Mouse (Mus musculus) ES-E14 (cell line): ENCODE results near the gene R3hdm1. TPM values are rescaled to one million over a fixed set of nuclear protein-coding genes. Genes with fewer than 3 reads are reported as not detected.

Experiments used
- DNase-seq: peaks from one replicate; pipeline ENCODE4 v3.0.0-alpha.2; 2013; ENCODE audit warnings: low read depth, low spot score
- H3K27ac ChIP-seq: 2 replicates; pipeline ENCODE4 v1.5.1; 2012; ENCODE audit warnings: low read depth, mild to moderate bottlenecking, low read length, moderate library complexity, mixed read lengths; ENCODE audit not compliant: poor library complexity, insufficient read depth, severe bottlenecking
- H3K36me3 ChIP-seq: 2 replicates; pipeline ENCODE4 v1.6.1; 2012; ENCODE audit warnings: mild to moderate bottlenecking, low read length, moderate library complexity, mixed read lengths; ENCODE audit not compliant: control insufficient read depth, poor library complexity, insufficient read depth, severe bottlenecking
- H3K4me1 ChIP-seq, 2 experiments: fragments of 150-350 bp in 1 of 2; sonication (generic) in 1 of 2; 2 replicates each; pipeline ENCODE4 v1.6.1; 2012; ENCODE audit warnings: low read length in 2 of 2, mild to moderate bottlenecking in 1 of 2, mixed read lengths in 1 of 2; ENCODE audit not compliant: control insufficient read depth in 2 of 2, insufficient read depth in 2 of 2, poor library complexity in 1 of 2
- H3K4me3 ChIP-seq, 2 experiments: fragments of 150-350 bp in 1 of 2; sonication (generic) in 1 of 2; 2 replicates each; pipeline ENCODE4 v1.5.1; 2012; ENCODE audit warnings: low read length in 2 of 2, low read depth in 1 of 2, mild to moderate bottlenecking in 1 of 2, mixed read lengths in 1 of 2; ENCODE audit not compliant: insufficient read depth in 1 of 2, poor library complexity in 1 of 2, severe bottlenecking in 1 of 2
- H3K9ac ChIP-seq: 2 replicates; pipeline ENCODE4 v1.6.1; 2012; ENCODE audit warnings: low read depth, mild to moderate bottlenecking, low read length, mixed read lengths; ENCODE audit not compliant: poor library complexity, insufficient read depth, severe bottlenecking
- H3K9me3 ChIP-seq: fragments of 150-350 bp; sonication (generic); 2 replicates; pipeline ENCODE4 v1.6.1; 2012; ENCODE audit warnings: low read depth, mild to moderate bottlenecking, low read length; ENCODE audit not compliant: control insufficient read depth, insufficient read depth
- CHD2 ChIP-seq: IDR thresholded peaks from 2 replicates; pipeline ENCODE4 v1.6.1; 2014; ENCODE audit warnings: mild to moderate bottlenecking, low read depth, low read length, inconsistent platforms
- HCFC1 ChIP-seq: IDR thresholded peaks from 2 replicates; pipeline ENCODE4 v1.6.1; 2012; ENCODE audit warnings: low read length, inconsistent platforms, borderline replicate concordance; ENCODE audit not compliant: insufficient read depth
- MAFK ChIP-seq: IDR thresholded peaks from 2 replicates; pipeline ENCODE4 v1.6.1; 2014; ENCODE audit warnings: mild to moderate bottlenecking, low read depth, low read length, inconsistent platforms; ENCODE audit not compliant: insufficient read depth
- ZC3H11A ChIP-seq: IDR thresholded peaks from 2 replicates; pipeline ENCODE4 v1.6.1; 2012; ENCODE audit warnings: low read depth, mild to moderate bottlenecking, inconsistent platforms, low read length, borderline replicate concordance
- ZNF384 ChIP-seq: IDR thresholded peaks from 2 replicates; pipeline ENCODE4 v1.6.1; 2012; ENCODE audit warnings: low read depth, low read length, inconsistent platforms
- in situ Hi-C, 2 experiments: fragments of 600-800 bp; cut with MboI; formaldehyde crosslinking; loops; one replicate each; pipeline ENCODE4 v1.15.1; 2025; ENCODE audit warnings: low sequenced_read_pairs in 2 of 2, inconsistent platforms in 1 of 2; ENCODE audit not compliant: unreplicated experiment in 2 of 2
- total RNA-seq: library from RNA; depleted of rRNA; stranded (reverse); fragments of 300-350 nt; gene quantifications from 2 replicates; pipeline ENCODE4 v1.2.3, GENCODE M21; 2012

Gene R3hdm1
- total RNA-seq, 1 experiment = 56.6 TPM

- peaks cover 1% of the 10 kb centered on the region; the same call in 1 of the 2 replicates for H3K9me3 ChIP-seq
- peaks cover 2% of the 10 kb centered on the region in 2 experiments; a peak in 1 of 4 replicates for H3K4me1 ChIP-seq
- H3K4me3 ChIP-seq = no peak overlapping the region
- no peak for DNase-seq
- H3K27ac ChIP-seq = no peak overlapping the region
- in situ Hi-C loops = no loop called here
- no peak for TF ChIP-seq CHD2
- no peak for TF ChIP-seq ZNF384
- TF ChIP-seq MAFK = no peak
- H3K36me3 ChIP-seq = no peaks in the 10 kb centered on the region
- H3K9ac ChIP-seq = no peak overlapping the region
Observed at GRCm38 (mm10) chr1:128061401-128061800, 41.7 kb upstream of the R3hdm1 start.

DNA sequence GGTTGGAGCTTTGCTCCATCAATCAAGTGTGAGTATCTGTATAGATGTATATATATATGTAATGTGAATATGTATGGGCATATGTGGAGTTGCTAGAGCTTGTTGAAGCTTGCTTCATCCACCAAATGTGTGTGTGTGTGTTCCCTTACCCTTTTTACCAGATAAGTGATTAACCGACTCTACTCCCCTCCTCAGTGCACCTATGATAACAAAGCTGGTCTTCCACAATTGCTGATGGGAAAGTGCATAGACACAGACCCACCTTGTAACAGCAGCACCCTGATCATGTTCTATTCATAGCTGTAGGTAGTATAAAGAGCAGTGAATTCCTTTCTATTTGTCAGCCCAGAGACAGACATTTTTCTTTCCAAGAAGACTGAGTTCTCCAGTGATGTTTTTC is 40.9 kb upstream of the R3hdm1 start:
- H3K4me3 ChIP-seq = no peak overlapping the region
- H3K36me3 ChIP-seq = no peaks in the 10 kb centered on the region; the same call in 1 of the 2 replicates
- no peak overlapping the region for H3K27ac ChIP-seq
- peaks cover 2% of the 10 kb centered on the region in 2 experiments; a peak in 1 of 4 replicates for H3K4me1 ChIP-seq
- TF ChIP-seq ZC3H11A = no peak
- TF ChIP-seq MAFK = no peak
- TF ChIP-seq ZNF384 = no peak
- TF ChIP-seq CHD2 = no peak
- no peak overlapping the region for H3K9ac ChIP-seq
- no peak for DNase-seq
- in situ Hi-C loops = no loop called here
- peaks cover 1% of the 10 kb centered on the region; the same call in 1 of the 2 replicates for H3K9me3 ChIP-seq

- no peak overlapping the region for H3K27ac ChIP-seq
- TF ChIP-seq CHD2 (no peak), MAFK (no peak), ZC3H11A (no peak), HCFC1 (no peak), ZNF384 (no peak)
- H3K4me1 ChIP-seq = peaks cover 2% of the 10 kb centered on the region in 2 experiments; a peak in 1 of 4 replicates
- no peak for DNase-seq
- in situ Hi-C loops = no loop called here
- H3K36me3 ChIP-seq = no peaks in the 10 kb centered on the region; the same call in 1 of the 2 replicates
- peaks cover 1% of the 10 kb centered on the region; the same call in 1 of the 2 replicates for H3K9me3 ChIP-seq
- H3K4me3 ChIP-seq = no peak overlapping the region
- no peak overlapping the region for H3K9ac ChIP-seq
Observed at GRCm38 (mm10) chr1:128064716-128065115, 38.4 kb upstream of the R3hdm1 start.

GRCm38 (mm10) chr1:128068945-128069397 is 34.1 kb upstream of the R3hdm1 start:
- in situ Hi-C loops = no loop called here
- Histone ChIP-seq H3K9me3 (no peaks in the 10 kb centered on the region; the same call in 1 of the 2 replicates), H3K36me3 (no peaks in the 10 kb centered on the region; the same call in 1 of the 2 replicates), H3K4me1 (no peaks in the 10 kb centered on the region), H3K27ac (no peak overlapping the region), H3K4me3 (no peak overlapping the region), H3K9ac (no peak overlapping the region)
- TF ChIP-seq MAFK (no peak), HCFC1 (no peak), CHD2 (no peak)
- no peak for DNase-seq

- H3K9ac ChIP-seq = no peak overlapping the region
- H3K36me3 ChIP-seq = no peaks in the 10 kb centered on the region; the same call in 1 of the 2 replicates
- H3K4me3 ChIP-seq = no peak overlapping the region
- in situ Hi-C loops = no loop called here
- DNase-seq = no peak
- H3K4me1 ChIP-seq = no peaks in the 10 kb centered on the region
- TF ChIP-seq CHD2 (no peak), MAFK (no peak), HCFC1 (no peak), ZC3H11A (no peak), ZNF384 (no peak)
- no peak overlapping the region for H3K27ac ChIP-seq
- H3K9me3 ChIP-seq = no peaks in the 10 kb centered on the region
Observed at GRCm38 (mm10) chr1:128070003-128070402, 33.1 kb upstream of the R3hdm1 start.
